Mouse (Mus musculus) heart, adult 2 months (tissue): ENCODE data around the gene Catsperd. TPM values are rescaled to one million over a fixed set of nuclear protein-coding genes. Genes with fewer than 3 reads are reported as not detected.

ENCODE experiments used
- DNase-seq, 2 experiments: peaks; one replicate each; pipeline ENCODE4 v3.0.0; 2021
- H3K27ac ChIP-seq: fragments of 200-600 bp; 2 replicates; pipeline ENCODE4 v1.8.1; 2022
- H3K27me3 ChIP-seq: fragments of 200-500 bp; 2 replicates; pipeline ENCODE4 v1.6.1; 2012; ENCODE audit warnings: mild to moderate bottlenecking, low read length, inconsistent platforms, mixed read lengths; ENCODE audit not compliant: control insufficient read depth, insufficient read depth
- H3K36me3 ChIP-seq: fragments of 200-500 bp; 2 replicates; pipeline ENCODE4 v1.6.1; 2012; ENCODE audit warnings: low read length, inconsistent platforms; ENCODE audit not compliant: control insufficient read depth, insufficient read depth
- H3K4me1 ChIP-seq: fragments of 200-500 bp; 2 replicates; pipeline ENCODE4 v1.6.1; 2011; ENCODE audit warnings: low read length; ENCODE audit not compliant: control insufficient read depth, insufficient read depth
- H3K4me3 ChIP-seq: fragments of 200-600 bp; 2 replicates; pipeline ENCODE4 v1.8.1; 2022
- H3K79me2 ChIP-seq: fragments of 200-500 bp; replicated peaks from 2 replicates; pipeline ENCODE4 v1.6.1; 2012; ENCODE audit warnings: mild to moderate bottlenecking, inconsistent platforms, low read length, moderate library complexity, mixed read lengths; ENCODE audit not compliant: control insufficient read depth, insufficient read depth
- H3K9ac ChIP-seq: fragments of 200-500 bp; 2 replicates; pipeline ENCODE4 v1.6.1; 2012; ENCODE audit warnings: low read depth, mild to moderate bottlenecking, control low read depth, inconsistent platforms, low read length, mixed read lengths
- CTCF ChIP-seq: fragments of 200-600 bp; IDR thresholded peaks from 2 replicates; pipeline ENCODE4 v1.8.1; 2022; ENCODE audit warnings: antibody characterized with exemption, mild to moderate bottlenecking, moderate library complexity
- EP300 ChIP-seq: fragments of 200-500 bp; IDR thresholded peaks from 2 replicates; pipeline ENCODE4 v1.6.1; 2011; ENCODE audit warnings: low read depth, low read length, control low read depth; ENCODE audit not compliant: insufficient read depth
- POLR2A ChIP-seq: fragments of 200-500 bp; IDR thresholded peaks from 2 replicates; pipeline ENCODE4 v1.6.1; 2011; ENCODE audit warnings: mild to moderate bottlenecking, low read depth, low read length, control low read depth; ENCODE audit not compliant: insufficient read depth
- WGBS: fragments of 180-500 bp; shearing (Covaris S2); methylation state at CpG from one replicate; pipeline ENCODE4 v1.1.7; 2018; 5-methylcytosine and 5-hydroxymethylcytosine counted together
- intact Hi-C: fragments of 180-260 bp; cut with DNase I; formaldehyde crosslinking; loops from one replicate; pipeline ENCODE4 v1.15.1; 2025
- polyA plus RNA-seq: library from polyadenylated mRNA; depleted of rRNA; stranded (reverse); fragments of >200 nt; gene quantifications from 2 replicates; pipeline ENCODE4 v1.2.3, GENCODE M21; 2012
- total RNA-seq, 2 experiments: library from RNA; stranded (reverse); gene quantifications; 2 replicates each; pipeline ENCODE4 v1.2.3; 2021

Gene Catsperd
- total and polyA plus RNA-seq, 3 experiments: 0.23 TPM; not detected in 2

DNA sequence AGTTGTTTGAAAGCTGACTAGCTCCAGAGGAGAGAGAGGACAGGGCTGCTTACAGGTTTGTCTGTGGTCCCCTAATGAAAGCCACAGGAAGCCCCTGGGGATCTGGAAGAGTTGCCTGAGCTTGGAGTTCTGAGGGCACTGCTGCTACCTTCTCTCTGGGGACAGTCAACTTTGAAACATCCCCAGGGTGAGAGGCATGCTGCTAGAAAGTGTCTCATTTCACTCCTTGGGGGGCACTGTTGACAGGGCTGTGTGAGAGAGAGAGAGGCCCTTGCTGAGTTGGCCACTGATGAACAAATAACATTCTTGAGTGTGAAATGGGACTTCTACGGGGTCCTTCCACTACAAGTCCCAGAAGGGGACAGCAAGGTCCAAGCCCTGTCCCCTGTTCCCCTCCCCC lies 40.2 kb upstream of the Catsperd start:
- peaks cover 15% of the 10 kb centered on the region for H3K4me1 ChIP-seq
- DNase-seq: no peak
- peaks cover 15% of the 10 kb centered on the region for H3K79me2 ChIP-seq
- H3K36me3 ChIP-seq: peaks cover 28% of the 10 kb centered on the region
- no peaks in the 10 kb centered on the region for H3K27me3 ChIP-seq
- intact Hi-C loops: loop anchor here (2.0 kb wide), 2 partner anchors 21 to 81 kb away; partner anchors contain the start of gene 2410015M20Rik
- H3K9ac ChIP-seq: no peak overlapping the region
- TF ChIP-seq CTCF (no peak), POLR2A (no peak), EP300 (no peak)
- no peak overlapping the region for H3K27ac ChIP-seq
- H3K4me3 ChIP-seq: no peak overlapping the region
- WGBS: 52% methylated on average over 1 of the region's 1 CpGs

- WGBS: 91% methylated on average over 4 of the region's 4 CpGs
- intact Hi-C loops: loop anchor here (2.0 kb wide), 1 partner anchor 80 kb away; no protein-coding TSS in a partner anchor
- TF ChIP-seq CTCF (no peak), EP300 (no peak), POLR2A (no peak)
- Histone ChIP-seq H3K36me3 (peaks cover 23% of the 10 kb centered on the region), H3K27me3 (no peaks in the 10 kb centered on the region), H3K4me3 (no peak overlapping the region), H3K79me2 (peaks cover 15% of the 10 kb centered on the region), H3K9ac (no peak overlapping the region), H3K27ac (no peak overlapping the region), H3K4me1 (peaks cover 15% of the 10 kb centered on the region)
- no peak for DNase-seq
Measured at GRCm38 (mm10) chr17:56588921-56589320, 39.0 kb upstream of the Catsperd start.

- Histone ChIP-seq H3K4me3 (no peak overlapping the region), H3K4me1 (peaks cover 5% of the 10 kb centered on the region), H3K9ac (no peak overlapping the region), H3K79me2 (peaks cover 11% of the 10 kb centered on the region), H3K27me3 (no peaks in the 10 kb centered on the region), H3K27ac (no peak overlapping the region), H3K36me3 (peaks cover 13% of the 10 kb centered on the region; the same call in 1 of the 2 replicates)
- intact Hi-C loops: no loop called here
- TF ChIP-seq POLR2A (no peak), EP300 (no peak), CTCF (no peak)
- no peak for DNase-seq
Measured at GRCm38 (mm10) chr17:56592553-56592952, 35.4 kb upstream of the Catsperd start.

GRCm38 (mm10) chr17:56593527-56594271 lies 34.2 kb upstream of the Catsperd start:
- H3K9ac ChIP-seq: no peak overlapping the region
- H3K79me2 ChIP-seq: peaks cover 6% of the 10 kb centered on the region
- 54% methylated on average over 8 of the region's 8 CpGs for WGBS
- H3K4me3 ChIP-seq: no peak overlapping the region
- TF ChIP-seq POLR2A (no peak), EP300 (0 out of 2 replicates have a peak, but pooled peaks have one; percentile 3), CTCF (no peak)
- no peaks in the 10 kb centered on the region for H3K27me3 ChIP-seq
- intact Hi-C loops: no loop called here
- peaks cover 5% of the 10 kb centered on the region; the same call in 1 of the 2 replicates for H3K36me3 ChIP-seq
- no peaks in the 10 kb centered on the region; the same call in none of the 2 replicates for H3K4me1 ChIP-seq
- no peak overlapping the region for H3K27ac ChIP-seq
- peak in 1 of 2 experiments; percentile 44 for DNase-seq

DNA sequence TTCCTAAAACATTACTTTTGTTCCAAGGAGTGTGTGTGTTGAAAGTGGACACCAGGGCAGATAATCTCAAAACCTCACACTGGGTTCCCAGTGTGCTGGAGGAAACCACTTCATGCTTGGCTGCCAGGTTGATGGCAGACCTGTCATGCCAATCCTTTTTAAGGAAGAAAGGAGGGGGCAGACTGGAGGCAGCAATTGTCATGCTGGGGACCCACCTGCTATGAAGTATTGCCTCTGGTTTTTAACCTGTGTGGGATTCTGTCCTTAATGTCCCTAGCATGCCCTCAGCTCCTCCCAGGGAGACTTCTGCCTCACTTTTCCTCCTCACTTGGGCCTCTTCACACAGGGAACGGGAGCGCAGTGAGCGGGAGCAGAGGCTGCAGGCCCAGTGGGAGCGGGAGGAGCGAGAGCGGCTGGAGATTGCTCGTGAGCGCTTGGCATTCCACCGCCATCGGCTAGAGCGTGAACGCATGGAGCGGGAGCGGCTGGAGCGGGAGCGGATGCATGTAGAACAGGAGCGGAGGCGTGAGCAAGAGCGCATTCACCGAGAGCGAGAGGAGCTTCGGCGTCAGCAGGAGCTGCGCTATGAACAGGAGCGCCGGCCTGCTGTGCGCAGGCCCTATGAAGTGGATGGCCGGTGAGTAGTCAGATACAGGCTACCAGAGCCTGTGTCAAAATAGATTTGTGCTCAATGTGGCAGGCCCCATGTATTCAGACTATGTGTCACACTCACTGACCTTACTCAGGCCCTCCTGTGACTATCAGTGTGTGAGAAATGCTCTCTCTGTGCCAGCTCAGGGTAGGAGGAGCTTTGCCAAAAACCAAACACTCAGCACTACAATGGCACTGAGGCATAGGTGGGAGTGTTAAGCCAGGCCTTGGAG lies 24.5 kb upstream of the Catsperd start:
- no peaks in the 10 kb centered on the region for H3K4me1 ChIP-seq
- no peaks in the 10 kb centered on the region for H3K36me3 ChIP-seq
- peak in 1 of 2 experiments; percentile 22 for DNase-seq
- no peak overlapping the region for H3K27ac ChIP-seq
- H3K4me3 ChIP-seq: no peak overlapping the region
- WGBS: 93% methylated on average over 28 of the region's 28 CpGs
- no peak overlapping the region for H3K9ac ChIP-seq
- intact Hi-C loops: no loop called here
- H3K79me2 ChIP-seq: no peaks in the 10 kb centered on the region
- TF ChIP-seq POLR2A (no peak), CTCF (no peak), EP300 (no peak)
- no peaks in the 10 kb centered on the region for H3K27me3 ChIP-seq
